Mouse (Mus musculus) ovary, postnatal 10 days (tissue): ENCODE results near the gene Glis3.

Experiments used
- DNase-seq: peaks from one replicate; pipeline ENCODE4 v3.0.0; 2022; ENCODE audit warnings: low spot score

Gene Glis3

GRCm38 (mm10) chr19:28382168-28382911 lies 297.5 kb downstream of the Glis3 start:
- no peak for DNase-seq

GRCm38 (mm10) chr19:28381441-28381840 lies 298.4 kb downstream of the Glis3 start:
- no peak for DNase-seq

GRCm38 (mm10) chr19:28380691-28381262 lies 299.1 kb downstream of the Glis3 start:
- DNase-seq, result no peak

- no peak for DNase-seq
Observed at GRCm38 (mm10) chr19:28377788-28378295, 302.0 kb downstream of the Glis3 start.

- no peak for DNase-seq
Observed at GRCm38 (mm10) chr19:28376401-28376800, 303.5 kb downstream of the Glis3 start.

GRCm38 (mm10) chr19:28375746-28376145 lies 304.1 kb downstream of the Glis3 start:
- no peak for DNase-seq

GRCm38 (mm10) chr19:28374524-28374923 lies 305.4 kb downstream of the Glis3 start:
- no peak for DNase-seq

- no peak for DNase-seq
Observed at GRCm38 (mm10) chr19:28368215-28368614, 311.7 kb downstream of the Glis3 start.

- DNase-seq, result no peak
Observed at GRCm38 (mm10) chr19:28367274-28367673, 312.6 kb downstream of the Glis3 start.

- DNase-seq, result no peak
Observed at GRCm38 (mm10) chr19:28366766-28367165, 313.1 kb downstream of the Glis3 start.

GRCm38 (mm10) chr19:28365897-28366296 lies 314.0 kb downstream of the Glis3 start:
- no peak for DNase-seq

GRCm38 (mm10) chr19:28360884-28361283 lies 319.0 kb downstream of the Glis3 start:
- no peak for DNase-seq

- DNase-seq, result no peak
Observed at GRCm38 (mm10) chr19:28357595-28357994, 322.3 kb downstream of the Glis3 start.

- no peak for DNase-seq
Observed at GRCm38 (mm10) chr19:28351068-28352066, 328.5 kb downstream of the Glis3 start.

- no peak for DNase-seq
Observed at GRCm38 (mm10) chr19:28347080-28347825, 332.6 kb downstream of the Glis3 start.

- no peak for DNase-seq
Observed at GRCm38 (mm10) chr19:28343640-28344039, 336.2 kb downstream of the Glis3 start.

GRCm38 (mm10) chr19:28337574-28337973 lies 342.3 kb downstream of the Glis3 start:
- no peak for DNase-seq

GRCm38 (mm10) chr19:28336651-28337510 lies 343.0 kb downstream of the Glis3 start:
- DNase-seq, result no peak

GRCm38 (mm10) chr19:28335890-28336289 lies 344.0 kb downstream of the Glis3 start:
- DNase-seq, result no peak

GRCm38 (mm10) chr19:28333007-28333766 lies 346.7 kb downstream of the Glis3 start:
- no peak for DNase-seq
